Mouse (Mus musculus): Measurements from ENCODE around the gene Atp2a2.

The Atp2a2 gene

GRCm38 (mm10) chr5:122520254-122521129 lies 18.5 kb upstream of the Atp2a2 start:
- DNase-seq (ENCODE audit: low spot score in 2 of 2), result no peak

- DNase-seq (ENCODE audit: low spot score in 2 of 2), result no peak
Observed at GRCm38 (mm10) chr5:122519043-122519660, 17.1 kb upstream of the Atp2a2 start.

GRCm38 (mm10) chr5:122518247-122518646 lies 16.2 kb upstream of the Atp2a2 start:
- DNase-seq (ENCODE audit: low spot score in 2 of 2), result no peak

- DNase-seq (ENCODE audit: low spot score in 2 of 2), result no peak
Observed at GRCm38 (mm10) chr5:122516901-122517300, 14.9 kb upstream of the Atp2a2 start.

GRCm38 (mm10) chr5:122516029-122516730 lies 14.2 kb upstream of the Atp2a2 start:
- DNase-seq (ENCODE audit: low spot score in 2 of 2), result no peak

GRCm38 (mm10) chr5:122514127-122514521 lies 12.1 kb upstream of the Atp2a2 start:
- DNase-seq (ENCODE audit: low spot score in 2 of 2), result no peak

GRCm38 (mm10) chr5:122513421-122514126 lies 11.5 kb upstream of the Atp2a2 start:
- no peak for DNase-seq (ENCODE audit: low spot score in 2 of 2)

GRCm38 (mm10) chr5:122512011-122512410 lies 10.0 kb upstream of the Atp2a2 start:
- DNase-seq (ENCODE audit: low spot score in 2 of 2), result no peak

GRCm38 (mm10) chr5:122511405-122511804 lies 9.4 kb upstream of the Atp2a2 start:
- no peak for DNase-seq (ENCODE audit: low spot score in 2 of 2)

- no peak for DNase-seq (ENCODE audit: low spot score in 2 of 2)
Observed at GRCm38 (mm10) chr5:122510651-122511157, 8.7 kb upstream of the Atp2a2 start.

GRCm38 (mm10) chr5:122509608-122510007 lies 7.6 kb upstream of the Atp2a2 start:
- DNase-seq (ENCODE audit: low spot score in 2 of 2), result no peak

GRCm38 (mm10) chr5:122508861-122509306 lies 6.9 kb upstream of the Atp2a2 start:
- no peak for DNase-seq (ENCODE audit: low spot score in 2 of 2)

GRCm38 (mm10) chr5:122507396-122507795 lies 5.4 kb upstream of the Atp2a2 start:
- DNase-seq (ENCODE audit: low spot score in 2 of 2), result no peak

- DNase-seq (ENCODE audit: low spot score in 2 of 2), result no peak
Observed at GRCm38 (mm10) chr5:122506462-122506861, 4.4 kb upstream of the Atp2a2 start.

- DNase-seq (ENCODE audit: low spot score in 2 of 2), result no peak
Observed at GRCm38 (mm10) chr5:122505554-122505953, 3.5 kb upstream of the Atp2a2 start.

- DNase-seq (ENCODE audit: low spot score in 2 of 2), result no peak
Observed at GRCm38 (mm10) chr5:122503760-122504119, 1.7 kb upstream of the Atp2a2 start.

GRCm38 (mm10) chr5:122503015-122503759 lies 1.2 kb upstream of the Atp2a2 start:
- DNase-seq (ENCODE audit: low spot score in 2 of 2), result no peak

- peak in 1 of 2 experiments; percentile 24 for DNase-seq (ENCODE audit: low spot score in 2 of 2)
Observed at GRCm38 (mm10) chr5:122501101-122502076, 636 bp downstream of the Atp2a2 start.

GRCm38 (mm10) chr5:122500563-122500962 lies 1.5 kb downstream of the Atp2a2 start:
- DNase-seq (ENCODE audit: low spot score in 2 of 2), result no peak

- no peak for DNase-seq (ENCODE audit: low spot score in 2 of 2)
Observed at GRCm38 (mm10) chr5:122500141-122500540, 1.9 kb downstream of the Atp2a2 start.
